Mouse (Mus musculus) spleen, adult 2 months (tissue): ENCODE measurements around the gene Zzef1.

Experiments used
- CTCF ChIP-seq: fragments of 200-500 bp; IDR thresholded peaks from 2 replicates; pipeline ENCODE4 v1.5.1; 2011; ENCODE audit warnings: mild to moderate bottlenecking, inconsistent platforms; ENCODE audit not compliant: insufficient read depth, insufficient read length, insufficient replicate concordance; ENCODE audit errors: extremely low read depth
- POLR2A ChIP-seq: fragments of 200-500 bp; IDR thresholded peaks from 2 replicates; pipeline ENCODE4 v1.6.1; 2011; ENCODE audit warnings: low read depth, low read length, inconsistent platforms

DNA sequence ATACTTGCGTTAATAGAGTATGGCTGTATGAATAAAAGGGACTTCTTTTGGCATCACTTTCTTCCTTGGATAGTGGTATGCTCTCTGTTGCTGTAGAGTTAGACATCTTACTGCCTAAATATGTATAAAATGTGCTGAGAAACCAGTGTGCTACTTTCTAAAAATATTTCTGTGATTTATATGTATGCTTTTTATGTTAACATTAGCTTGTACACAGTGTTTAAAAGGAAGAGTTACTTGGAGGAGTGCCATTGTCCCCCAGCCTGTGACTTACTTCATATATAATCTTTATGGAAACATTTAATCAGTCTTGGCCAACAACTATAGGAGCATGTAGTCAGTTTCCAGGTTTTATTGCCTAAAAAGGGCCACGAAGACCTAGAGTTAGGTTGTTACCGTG lies 27.0 kb upstream of the Zzef1 start:
- TF ChIP-seq POLR2A: no peak
- no peak for TF ChIP-seq CTCF
